Mouse (Mus musculus) heart, embryonic 13.5 days (tissue): ENCODE measurements around the gene Mrgprb8. TPM values are rescaled to one million over a fixed set of nuclear protein-coding genes. Genes with fewer than 3 reads are reported as not detected.
"Not testable (repeated sequence)": the region's sequence is repeated elsewhere in the genome, so short reads cannot be mapped to it uniquely, and the experiment has no call there.

Experiments
- ATAC-seq: fragments of 200-750 bp; cut with Nextera tagmentation; 2 replicates; pipeline ENCODE4 v1.8.0; 2017; ENCODE audit warnings: moderate TSS enrichment; ENCODE audit not compliant: insufficient number of reproducible peaks, low FRiP score, low TSS enrichment; ENCODE audit errors: extremely low read depth
- H3K27ac ChIP-seq: fragments of 300-500 bp; sonication (generic); replicated peaks from 2 replicates; pipeline ENCODE4 v1.5.1; 2015; ENCODE audit warnings: moderate library complexity, mild to moderate bottlenecking, inconsistent platforms
- H3K27me3 ChIP-seq: fragments of 300-500 bp; sonication (generic); replicated peaks from 2 replicates; pipeline ENCODE4 v1.6.1; 2015; ENCODE audit warnings: mild to moderate bottlenecking, inconsistent platforms
- H3K36me3 ChIP-seq: fragments of 300-500 bp; sonication (generic); 2 replicates; pipeline ENCODE4 v1.6.1; 2015; ENCODE audit warnings: mild to moderate bottlenecking, inconsistent platforms
- H3K4me1 ChIP-seq: fragments of 300-500 bp; sonication (generic); 2 replicates; pipeline ENCODE4 v1.6.1; 2015; ENCODE audit warnings: inconsistent platforms
- H3K4me2 ChIP-seq: fragments of 300-500 bp; sonication (generic); 2 replicates; pipeline ENCODE4 v1.6.1; 2015; ENCODE audit warnings: inconsistent platforms, mild to moderate bottlenecking, moderate library complexity
- H3K4me3 ChIP-seq: fragments of 300-500 bp; sonication (generic); 2 replicates; pipeline ENCODE4 v1.5.1; 2015; ENCODE audit warnings: moderate library complexity, mild to moderate bottlenecking, inconsistent platforms
- H3K9ac ChIP-seq: fragments of 300-500 bp; sonication (generic); 2 replicates; pipeline ENCODE4 v1.6.1; 2015; ENCODE audit warnings: inconsistent platforms, mild to moderate bottlenecking, moderate library complexity
- H3K9me3 ChIP-seq: fragments of 300-500 bp; sonication (generic); 2 replicates; pipeline ENCODE4 v1.6.1; 2016; ENCODE audit warnings: inconsistent platforms
- WGBS: fragments of 180-500 bp; shearing (Covaris S2); methylation state at CpG from one replicate; pipeline ENCODE4 v1.1.7; 2015; ENCODE audit warnings: mixed read lengths; 5-methylcytosine and 5-hydroxymethylcytosine counted together
- polyA plus RNA-seq: library from polyadenylated mRNA; unstranded; fragments of >200 nt; fragmentation: Nextera tagmentation; extraction: Ambion mirVana; gene quantifications from 2 replicates; pipeline ENCODE4 v1.2.1, GENCODE M21; 2015

Mrgprb8 gene
- not detected in 2 replicates for polyA plus RNA-seq

DNA sequence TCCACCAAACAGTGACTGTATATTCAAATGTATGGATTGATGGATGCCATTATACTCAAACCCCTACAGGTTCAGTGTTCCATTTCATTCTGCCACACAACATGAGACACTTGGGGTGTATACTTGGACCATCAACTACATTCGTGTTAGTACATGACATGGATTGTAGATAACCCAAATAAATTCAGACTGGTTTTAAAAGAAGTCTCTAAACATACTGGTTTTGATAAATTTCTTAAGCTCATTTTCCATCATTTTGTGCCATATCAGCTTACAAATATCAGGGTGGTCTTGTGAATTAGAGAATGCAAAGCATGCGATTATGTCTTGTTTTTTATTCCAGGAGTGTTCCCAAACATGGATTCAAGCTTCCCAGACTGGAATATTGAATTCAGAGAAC is at the start of gene Mrgprb8:
TSS of gene Mrgprb8 (plus strand) at position 301 of the 400 bp plus-strand sequence.
- 43% methylated on average over 2 of the region's 2 CpGs for WGBS
- Histone ChIP-seq H3K36me3 (no peaks in the 10 kb centered on the region), H3K27ac (no peak within 1 kb of the TSS), H3K4me2 (no peak within 1 kb of the TSS), H3K9me3 (peaks cover 45% of the 10 kb centered on the region), H3K9ac (no peak within 1 kb of the TSS), H3K4me3 (no peak within 1 kb of the TSS), H3K4me1 (no peaks in the 10 kb centered on the region), H3K27me3 (no peaks in the 10 kb centered on the region)
- no peak for ATAC-seq

DNA sequence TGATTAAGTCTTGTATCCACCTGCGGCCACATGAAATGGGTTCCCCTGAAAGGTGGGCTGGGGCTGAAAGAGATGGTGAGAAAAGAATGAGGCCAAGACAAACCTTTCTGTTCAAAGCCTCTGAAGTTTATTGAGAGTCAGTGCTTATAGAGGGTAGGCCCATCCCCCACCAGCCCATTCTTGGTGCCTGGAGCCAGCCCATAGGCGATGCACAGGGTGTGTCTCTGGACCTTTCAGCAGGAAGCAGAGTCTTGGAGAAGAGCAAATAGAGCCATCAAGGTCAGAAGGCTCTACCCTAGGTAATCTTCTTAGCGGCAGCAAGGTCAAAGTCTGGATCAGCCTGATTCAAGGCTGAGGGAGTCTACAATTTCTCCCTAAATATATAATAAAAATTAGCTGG is 47.6 kb downstream of the Mrgprb8 start:
- H3K9me3 ChIP-seq: peaks cover 28% of the 10 kb centered on the region
- not testable (repeated sequence) for H3K27me3 ChIP-seq, H3K4me2 ChIP-seq, H3K9ac ChIP-seq, H3K36me3 ChIP-seq, ATAC-seq, H3K4me3 ChIP-seq, H3K4me1 ChIP-seq, H3K27ac ChIP-seq
- WGBS: 77% methylated on average over 3 of the region's 3 CpGs

DNA sequence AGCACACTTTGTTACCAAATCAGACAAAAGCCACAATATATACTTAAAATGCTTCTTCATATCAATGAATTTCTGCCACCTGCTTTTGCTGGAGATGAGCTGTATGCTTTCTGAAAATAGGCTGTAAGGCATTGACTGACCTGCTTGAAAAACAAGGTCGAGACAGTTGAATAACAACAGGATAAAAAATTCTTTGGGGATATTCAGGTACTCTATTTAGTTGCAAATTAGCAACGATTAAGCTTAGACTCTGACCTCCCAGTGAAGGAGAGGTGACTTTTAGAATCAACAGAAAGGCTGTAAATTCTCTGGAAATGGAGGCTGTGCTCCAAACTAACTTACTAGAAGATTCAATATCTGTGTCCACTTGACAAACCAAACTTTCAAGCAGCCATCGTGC is 48.3 kb downstream of the Mrgprb8 start:
- H3K9me3 ChIP-seq: peaks cover 26% of the 10 kb centered on the region
- H3K4me2 ChIP-seq: no peak overlapping the region
- no peaks in the 10 kb centered on the region for H3K4me1 ChIP-seq
- H3K36me3 ChIP-seq: no peaks in the 10 kb centered on the region
- 46% methylated on average over 3 of the region's 3 CpGs for WGBS
- no peak overlapping the region for H3K9ac ChIP-seq
- no peak overlapping the region for H3K4me3 ChIP-seq
- H3K27ac ChIP-seq: no peak overlapping the region
- no peak for ATAC-seq
- H3K27me3 ChIP-seq: no peaks in the 10 kb centered on the region

Other genes with a start within 250 kb of the Mrgprb8 start
- not detected in 2 replicates for gene Mrgprb5, start 219.5 kb upstream of the Mrgprb8 start, polyA plus RNA-seq
- gene Mrgprb4, start 189.2 kb upstream of the Mrgprb8 start, polyA plus RNA-seq: not detected in 2 replicates
- not detected in 2 replicates for gene Mrgprb1, start 67.8 kb downstream of the Mrgprb8 start, polyA plus RNA-seq
- not detected in 2 replicates for gene Mrgprx2, start 110.8 kb downstream of the Mrgprb8 start, polyA plus RNA-seq
- not detected in 2 replicates for gene Mrgprb2, start 169.6 kb downstream of the Mrgprb8 start, polyA plus RNA-seq